Mouse (Mus musculus) lung, embryonic 15.5 days (tissue): ENCODE measurements around the gene Vmn2r102. TPM values are rescaled to one million over a fixed set of nuclear protein-coding genes. Genes with fewer than 3 reads are reported as not detected.

Source experiments
- ATAC-seq: fragments of 200-750 bp; cut with Nextera tagmentation; 2 replicates; pipeline ENCODE4 v1.8.0; 2017; ENCODE audit warnings: moderate number of reproducible peaks, borderline replicate concordance; ENCODE audit not compliant: low FRiP score, low TSS enrichment; ENCODE audit errors: extremely low read depth
- H3K27ac ChIP-seq: fragments of 300-500 bp; sonication (generic); 2 replicates; pipeline ENCODE4 v1.5.1; 2015; ENCODE audit warnings: moderate library complexity, mild to moderate bottlenecking, inconsistent platforms
- H3K27me3 ChIP-seq: fragments of 300-500 bp; sonication (generic); 2 replicates; pipeline ENCODE4 v1.6.1; 2015; ENCODE audit warnings: inconsistent platforms
- H3K36me3 ChIP-seq: fragments of 300-500 bp; sonication (generic); 2 replicates; pipeline ENCODE4 v1.6.1; 2015; ENCODE audit warnings: inconsistent platforms
- H3K4me1 ChIP-seq: fragments of 300-500 bp; sonication (generic); 2 replicates; pipeline ENCODE4 v1.6.1; 2015; ENCODE audit warnings: inconsistent platforms
- H3K4me2 ChIP-seq: fragments of 300-500 bp; sonication (generic); 2 replicates; pipeline ENCODE4 v1.6.1; 2015; ENCODE audit warnings: inconsistent platforms, mild to moderate bottlenecking, moderate library complexity
- H3K4me3 ChIP-seq: fragments of 300-500 bp; sonication (generic); 2 replicates; pipeline ENCODE4 v1.5.1; 2015; ENCODE audit warnings: mild to moderate bottlenecking, inconsistent platforms
- H3K9ac ChIP-seq: fragments of 300-500 bp; sonication (generic); 2 replicates; pipeline ENCODE4 v1.6.1; 2015; ENCODE audit warnings: inconsistent platforms
- H3K9me3 ChIP-seq: fragments of 300-500 bp; sonication (generic); 2 replicates; pipeline ENCODE4 v1.6.1; 2016; ENCODE audit warnings: inconsistent platforms
- WGBS: fragments of 180-500 bp; shearing (Covaris S2); methylation state at CpG from one replicate; pipeline ENCODE4 v1.1.7; 2015; 5-methylcytosine and 5-hydroxymethylcytosine counted together
- polyA plus RNA-seq: library from polyadenylated mRNA; unstranded; fragments of >200 nt; fragmentation: Nextera tagmentation; extraction: Ambion mirVana; gene quantifications from 2 replicates; pipeline ENCODE4 v1.2.1, GENCODE M21; 2015

Gene Vmn2r102
- not detected in 2 replicates for polyA plus RNA-seq

DNA sequence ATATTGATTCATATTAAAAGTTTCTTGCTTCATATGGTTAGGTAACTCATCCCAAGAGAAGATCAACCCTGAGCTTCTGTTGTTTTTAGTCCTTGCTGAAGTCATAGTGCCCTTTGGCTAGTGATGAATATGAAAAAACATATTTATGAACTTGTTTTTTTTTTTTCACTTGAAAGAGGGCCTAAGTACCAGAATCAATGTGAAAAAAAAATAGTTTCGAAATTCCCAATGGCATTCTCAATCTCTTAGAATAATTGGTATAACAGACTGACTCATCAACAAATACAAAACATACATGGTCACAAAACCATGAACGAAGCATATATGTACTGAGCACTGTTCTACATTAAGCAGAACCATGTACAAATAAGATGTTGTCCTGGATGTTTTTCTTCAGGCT, at the start of gene Vmn2r102:
Vmn2r102 (plus strand) TSS at position 301 of the 400 bp plus-strand sequence.
- H3K27ac ChIP-seq, result no peak within 1 kb of the TSS
- no peak within 1 kb of the TSS for H3K4me3 ChIP-seq
- no peak within 1 kb of the TSS for H3K9ac ChIP-seq
- H3K27me3 ChIP-seq, result no peaks in the 10 kb centered on the region
- no peak within 1 kb of the TSS for H3K4me2 ChIP-seq
- 54% methylated on average over 2 of the region's 2 CpGs for WGBS
- H3K9me3 ChIP-seq, result no peaks in the 10 kb centered on the region
- no peaks in the 10 kb centered on the region for H3K36me3 ChIP-seq
- H3K4me1 ChIP-seq, result no peaks in the 10 kb centered on the region
- no peak for ATAC-seq

GRCm38 (mm10) chr17:19629328-19629727, 30.8 kb upstream of the Vmn2r102 start:
- ATAC-seq, result no peak
- Histone ChIP-seq H3K27ac (no peak overlapping the region), H3K36me3 (no peaks in the 10 kb centered on the region), H3K27me3 (no peaks in the 10 kb centered on the region), H3K4me3 (no peak overlapping the region), H3K9ac (no peak overlapping the region), H3K4me1 (no peaks in the 10 kb centered on the region), H3K4me2 (no peak overlapping the region), H3K9me3 (peaks cover 10% of the 10 kb centered on the region; the same call in 1 of the 2 replicates)
- 87% methylated on average over 1 of the region's 1 CpGs for WGBS

GRCm38 (mm10) chr17:19658447-19658846, 1.7 kb upstream of the Vmn2r102 start:
- Histone ChIP-seq H3K36me3 (no peaks in the 10 kb centered on the region), H3K27ac (no peak overlapping the region), H3K9ac (no peak overlapping the region), H3K27me3 (no peaks in the 10 kb centered on the region), H3K4me3 (no peak overlapping the region), H3K4me1 (no peaks in the 10 kb centered on the region), H3K9me3 (no peaks in the 10 kb centered on the region), H3K4me2 (no peak overlapping the region)
- no peak for ATAC-seq
- 45% methylated on average over 3 of the region's 3 CpGs for WGBS

DNA sequence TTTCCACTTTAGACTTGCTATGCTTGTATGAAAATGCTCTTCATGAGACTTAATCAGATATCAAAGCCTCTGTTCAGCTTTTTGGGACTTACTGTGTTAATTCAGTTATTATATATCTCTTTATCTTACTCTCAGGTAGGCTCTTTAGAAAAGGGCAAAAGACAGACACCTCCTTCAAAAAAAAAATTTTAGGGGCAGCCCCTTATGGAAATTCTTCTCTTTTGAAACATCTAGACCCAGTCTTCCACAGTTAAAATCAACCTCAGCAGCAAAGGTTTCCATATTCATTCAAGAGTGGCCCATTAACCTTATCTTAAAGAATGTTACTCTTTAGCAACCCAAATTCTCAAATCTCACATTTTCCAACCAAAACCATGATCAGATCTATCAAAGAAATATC, 31.9 kb downstream of the Vmn2r102 start:
- Histone ChIP-seq H3K27me3 (no peaks in the 10 kb centered on the region), H3K36me3 (no peaks in the 10 kb centered on the region), H3K9me3 (no peaks in the 10 kb centered on the region), H3K27ac (no peak overlapping the region), H3K4me3 (no peak overlapping the region), H3K4me1 (no peaks in the 10 kb centered on the region), H3K4me2 (no peak overlapping the region), H3K9ac (no peak overlapping the region)
- no peak for ATAC-seq

Other genes with a start within 250 kb of the Vmn2r102 start
- not detected in 2 replicates for gene Vmn2r100, start 155.6 kb upstream of the Vmn2r102 start, polyA plus RNA-seq
- not detected in 2 replicates for gene Vmn2r101, start 83.1 kb upstream of the Vmn2r102 start, polyA plus RNA-seq
- gene Vmn2r103, start 113.0 kb downstream of the Vmn2r102 start, polyA plus RNA-seq, result not detected in 2 replicates